Mouse (Mus musculus) stomach, embryonic 14.5 days (tissue): ENCODE measurements at regions not wholly inside any gene's neighbourhood (a gene's known extent, or its start where the extent isn't known, plus 50 kb on each side); places are given as distances from the start of the nearest gene placed in this dataset.

Experiments used
- ATAC-seq: fragments of 200-750 bp; cut with Nextera tagmentation; 2 replicates; pipeline ENCODE4 v1.8.0; 2017; ENCODE audit warnings: low read depth, moderate TSS enrichment; ENCODE audit not compliant: insufficient number of reproducible peaks, insufficient read depth, low FRiP score
- H3K27ac ChIP-seq: fragments of 300-500 bp; sonication (generic); 2 replicates; pipeline ENCODE4 v1.5.1; 2014; ENCODE audit warnings: mild to moderate bottlenecking, low read length, moderate library complexity, mixed read lengths
- H3K27me3 ChIP-seq: fragments of 300-500 bp; sonication (generic); 2 replicates; pipeline ENCODE4 v1.6.1; 2014; ENCODE audit warnings: low read length, control low read depth, mixed read lengths; ENCODE audit not compliant: control insufficient read depth, insufficient read depth
- H3K36me3 ChIP-seq: fragments of 300-500 bp; sonication (generic); 2 replicates; pipeline ENCODE4 v1.6.1; 2014; ENCODE audit warnings: mild to moderate bottlenecking, control low read depth, low read length, moderate library complexity, mixed read lengths; ENCODE audit not compliant: control insufficient read depth, insufficient read depth
- H3K4me1 ChIP-seq: fragments of 300-500 bp; sonication (generic); 2 replicates; pipeline ENCODE4 v1.6.1; 2014; ENCODE audit warnings: low read length, control low read depth, mixed read lengths; ENCODE audit not compliant: control insufficient read depth, insufficient read depth
- H3K4me2 ChIP-seq: fragments of 300-500 bp; sonication (generic); replicated peaks from 2 replicates; pipeline ENCODE4 v1.6.1; 2014; ENCODE audit warnings: low read depth, low read length, control low read depth
- H3K4me3 ChIP-seq: fragments of 300-500 bp; sonication (generic); 2 replicates; pipeline ENCODE4 v1.5.1; 2014; ENCODE audit warnings: low read depth, low read length, control low read depth
- H3K9ac ChIP-seq: fragments of 300-500 bp; sonication (generic); replicated peaks from 2 replicates; pipeline ENCODE4 v1.6.1; 2014; ENCODE audit warnings: low read depth, mild to moderate bottlenecking, control low read depth, low read length, moderate library complexity, mixed read lengths
- H3K9me3 ChIP-seq: fragments of 300-500 bp; sonication (generic); 2 replicates; pipeline ENCODE4 v1.6.1; 2016; ENCODE audit warnings: low read depth, low read length, control low read depth; ENCODE audit not compliant: control insufficient read depth
- WGBS: fragments of 180-500 bp; shearing (Covaris S2); extraction: QIAGEN DNeasy Blood & Tissue Kit; methylation state at CpG from one replicate; pipeline ENCODE4 v1.1.7; 2014; 5-methylcytosine and 5-hydroxymethylcytosine counted together

- Histone ChIP-seq H3K4me1 (peaks cover 5% of the 10 kb centered on the region; the same call in 1 of the 2 replicates), H3K4me2 (no peak overlapping the region), H3K27me3 (no peaks in the 10 kb centered on the region), H3K36me3 (no peaks in the 10 kb centered on the region), H3K27ac (peak overlapping the region; percentile 13; the same call in 1 of the 2 replicates), H3K4me3 (no peak overlapping the region), H3K9me3 (no peaks in the 10 kb centered on the region), H3K9ac (no peak overlapping the region)
- 58% methylated on average over 10 of the region's 10 CpGs for WGBS
- no peak for ATAC-seq
Measured at GRCm38 (mm10) chr17:74942984-74943801, 62.2 kb upstream of the Ltbp1 start.

- 34% methylated on average over 4 of the region's 4 CpGs for WGBS
- H3K4me3 ChIP-seq: no peak overlapping the region
- H3K9me3 ChIP-seq: no peaks in the 10 kb centered on the region
- H3K4me2 ChIP-seq: no peak overlapping the region
- no peak for ATAC-seq
- no peaks in the 10 kb centered on the region for H3K36me3 ChIP-seq
- peaks cover 5% of the 10 kb centered on the region; the same call in 1 of the 2 replicates for H3K4me1 ChIP-seq
- no peak overlapping the region for H3K9ac ChIP-seq
- H3K27ac ChIP-seq: no peak overlapping the region; the same call in 1 of the 2 replicates
- H3K27me3 ChIP-seq: no peaks in the 10 kb centered on the region
Measured at GRCm38 (mm10) chr17:74943802-74944193, 61.6 kb upstream of the Ltbp1 start.

GRCm38 (mm10) chr17:74945149-74945548 is 60.2 kb upstream of the Ltbp1 start:
- ATAC-seq: no peak
- no peak overlapping the region for H3K9ac ChIP-seq
- no peak overlapping the region for H3K4me3 ChIP-seq
- no peak overlapping the region for H3K4me2 ChIP-seq
- H3K9me3 ChIP-seq: no peaks in the 10 kb centered on the region
- peaks cover 5% of the 10 kb centered on the region; the same call in 1 of the 2 replicates for H3K4me1 ChIP-seq
- H3K36me3 ChIP-seq: no peaks in the 10 kb centered on the region
- 80% methylated on average over 6 of the region's 6 CpGs for WGBS
- no peaks in the 10 kb centered on the region for H3K27me3 ChIP-seq
- H3K27ac ChIP-seq: no peak overlapping the region

- Histone ChIP-seq H3K4me3 (no peak overlapping the region), H3K27me3 (no peaks in the 10 kb centered on the region), H3K27ac (no peak overlapping the region), H3K36me3 (no peaks in the 10 kb centered on the region), H3K9ac (no peak overlapping the region), H3K9me3 (no peaks in the 10 kb centered on the region), H3K4me2 (no peak overlapping the region), H3K4me1 (peaks cover 4% of the 10 kb centered on the region; the same call in 1 of the 2 replicates)
- ATAC-seq: no peak
- WGBS: 75% methylated on average over 3 of the region's 3 CpGs
Measured at GRCm38 (mm10) chr17:74948476-74948875, 56.9 kb upstream of the Ltbp1 start.

GRCm38 (mm10) chr17:74950316-74950715 is 55.1 kb upstream of the Ltbp1 start:
- Histone ChIP-seq H3K4me1 (no peaks in the 10 kb centered on the region), H3K4me3 (no peak overlapping the region), H3K9me3 (no peaks in the 10 kb centered on the region), H3K27me3 (no peaks in the 10 kb centered on the region), H3K36me3 (no peaks in the 10 kb centered on the region), H3K4me2 (no peak overlapping the region), H3K9ac (no peak overlapping the region), H3K27ac (no peak overlapping the region)
- WGBS: 98% methylated on average over 2 of the region's 2 CpGs
- no peak for ATAC-seq

GRCm38 (mm10) chr17:74954988-74955387 is 50.4 kb upstream of the Ltbp1 start:
- H3K27me3 ChIP-seq: no peaks in the 10 kb centered on the region
- no peaks in the 10 kb centered on the region for H3K36me3 ChIP-seq
- 95% methylated on average over 2 of the region's 2 CpGs for WGBS
- H3K27ac ChIP-seq: no peak overlapping the region
- no peaks in the 10 kb centered on the region for H3K9me3 ChIP-seq
- no peak for ATAC-seq
- no peaks in the 10 kb centered on the region for H3K4me1 ChIP-seq
- H3K4me3 ChIP-seq: no peak overlapping the region
- H3K9ac ChIP-seq: no peak overlapping the region
- no peak overlapping the region for H3K4me2 ChIP-seq
